Mouse (Mus musculus) liver, adult 2 months (tissue): ENCODE measurements around the gene Hcls1. TPM values are rescaled to one million over a fixed set of nuclear protein-coding genes. Genes with fewer than 3 reads are reported as not detected.

Experiments
- DNase-seq: peaks from one replicate; pipeline ENCODE4 v3.0.0-alpha.2; 2011; ENCODE audit warnings: low read depth, low spot score; ENCODE audit errors: extremely low read depth
- H3K27ac ChIP-seq: fragments of 200-500 bp; replicated peaks from 2 replicates; pipeline ENCODE4 v1.5.1; 2012; ENCODE audit warnings: low read depth, mild to moderate bottlenecking, control low read depth, inconsistent platforms, low read length; ENCODE audit not compliant: insufficient read depth
- H3K27me3 ChIP-seq: fragments of 200-500 bp; 2 replicates; pipeline ENCODE4 v1.6.1; 2012; ENCODE audit warnings: mild to moderate bottlenecking, moderate library complexity, low read length, inconsistent platforms; ENCODE audit not compliant: control insufficient read depth, insufficient read depth
- H3K36me3 ChIP-seq: fragments of 200-500 bp; 2 replicates; pipeline ENCODE4 v1.6.1; 2012; ENCODE audit warnings: low read length, inconsistent platforms; ENCODE audit not compliant: control insufficient read depth, insufficient read depth
- H3K4me1 ChIP-seq: fragments of 200-500 bp; 2 replicates; pipeline ENCODE4 v1.6.1; 2011; ENCODE audit warnings: low read length; ENCODE audit not compliant: control insufficient read depth, insufficient read depth
- H3K4me3 ChIP-seq: fragments of 200-500 bp; 2 replicates; pipeline ENCODE4 v1.5.1; 2011; ENCODE audit warnings: low read depth, mild to moderate bottlenecking, control low read depth, low read length, moderate library complexity; ENCODE audit not compliant: insufficient read depth
- H3K79me2 ChIP-seq: fragments of 200-500 bp; 2 replicates; pipeline ENCODE4 v1.6.1; 2012; ENCODE audit warnings: inconsistent platforms, mild to moderate bottlenecking, low read length, moderate library complexity; ENCODE audit not compliant: control insufficient read depth, insufficient read depth
- H3K9ac ChIP-seq: fragments of 200-500 bp; 2 replicates; pipeline ENCODE4 v1.6.1; 2012; ENCODE audit warnings: low read depth, mild to moderate bottlenecking, control low read depth, inconsistent platforms, low read length
- CTCF ChIP-seq: fragments of 200-500 bp; IDR thresholded peaks from 2 replicates; pipeline ENCODE4 v1.5.1; 2011; ENCODE audit warnings: low read depth, low read length, control low read depth
- POLR2A ChIP-seq: fragments of 200-500 bp; IDR thresholded peaks from 2 replicates; pipeline ENCODE4 v1.6.1; 2011; ENCODE audit warnings: low read length, control low read depth; ENCODE audit not compliant: insufficient read depth; ENCODE audit errors: extremely low read depth
- WGBS: fragments of 180-500 bp; shearing (Covaris S2); methylation state at CpG from one replicate; pipeline ENCODE4 v1.1.7; 2018; 5-methylcytosine and 5-hydroxymethylcytosine counted together
- polyA plus RNA-seq: library from polyadenylated mRNA; depleted of rRNA; stranded (reverse); fragments of >200 nt; gene quantifications from 2 replicates; pipeline ENCODE4 v1.2.3, GENCODE M21; 2012; rRNA removed
- total RNA-seq: library from RNA; depleted of rRNA; stranded (reverse); fragments of >200 nt; gene quantifications from 2 replicates; pipeline ENCODE4 v1.2.3, GENCODE M21; 2014; rRNA removed

The Hcls1 gene
- total RNA-seq: 4.8 and 5.0 TPM in 2 replicates
- polyA plus RNA-seq: 4.2 and 5.1 TPM in 2 replicates

DNA sequence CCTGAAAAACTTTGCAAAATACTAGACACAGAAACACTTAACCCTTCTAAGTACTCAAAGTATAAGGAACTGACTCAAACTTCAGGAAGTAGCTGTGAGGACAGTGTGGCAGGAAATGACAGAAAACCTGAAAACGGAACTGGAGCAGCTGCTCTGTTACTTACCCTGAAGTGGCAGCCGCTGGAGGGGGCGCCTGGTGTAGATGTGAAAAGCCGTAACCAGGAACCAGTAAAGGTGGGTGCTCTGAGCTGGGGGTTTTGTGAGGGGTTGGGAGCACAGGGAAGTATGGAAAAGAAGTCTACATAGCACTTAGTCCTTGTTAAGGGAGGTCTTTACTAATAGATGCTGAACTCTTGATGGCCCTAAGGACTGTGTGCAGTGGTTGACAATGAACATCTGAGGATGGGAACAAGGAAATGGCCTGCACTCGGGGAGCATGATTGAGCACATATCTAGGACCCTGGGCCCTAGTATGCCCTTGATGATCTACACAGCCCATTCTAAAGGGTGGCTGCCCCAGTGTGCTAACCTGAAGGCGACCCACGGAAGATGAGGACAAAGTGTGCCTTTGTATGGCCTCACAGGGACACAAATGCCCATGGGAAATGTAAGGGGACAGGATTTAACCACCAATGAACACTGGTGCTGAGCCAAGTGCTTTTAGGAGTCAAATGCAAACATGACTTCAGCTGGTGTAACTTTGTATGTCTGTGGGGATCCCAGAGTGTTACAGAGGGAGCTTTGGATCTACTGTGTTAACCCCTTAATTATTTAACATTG, at the start of gene Hcls1:
Gene Hcls1, plus strand, starts transcription at position 143 of the 780 bp plus-strand sequence.
- peak; percentile 43 for DNase-seq
- Histone ChIP-seq H3K36me3 (peaks cover 15% of the 10 kb centered on the region), H3K9ac (peak within 1 kb of the TSS; percentile 52), H3K79me2 (no peaks in the 10 kb centered on the region), H3K27ac (peak within 1 kb of the TSS; percentile 54), H3K4me1 (peaks cover 4% of the 10 kb centered on the region; the same call in 1 of the 2 replicates), H3K4me3 (peak within 1 kb of the TSS; percentile 39), H3K27me3 (no peaks in the 10 kb centered on the region)
- 80% methylated on average over 7 of the region's 7 CpGs for WGBS
- TF ChIP-seq POLR2A (no peak), CTCF (no peak)

- Histone ChIP-seq H3K9ac (no peak overlapping the region), H3K79me2 (peaks cover 3% of the 10 kb centered on the region; the same call in 1 of the 2 replicates), H3K27me3 (no peaks in the 10 kb centered on the region), H3K4me1 (no peaks in the 10 kb centered on the region), H3K36me3 (peaks cover 37% of the 10 kb centered on the region; the same call in 1 of the 2 replicates), H3K4me3 (no peak overlapping the region), H3K27ac (no peak overlapping the region)
- TF ChIP-seq POLR2A (no peak), CTCF (no peak)
- DNase-seq: no peak
- 96% methylated on average over 11 of the region's 11 CpGs for WGBS
These were observed 48.9 kb upstream of the Hcls1 start for GRCm38 (mm10) chr16:36885912-36886311.

DNA sequence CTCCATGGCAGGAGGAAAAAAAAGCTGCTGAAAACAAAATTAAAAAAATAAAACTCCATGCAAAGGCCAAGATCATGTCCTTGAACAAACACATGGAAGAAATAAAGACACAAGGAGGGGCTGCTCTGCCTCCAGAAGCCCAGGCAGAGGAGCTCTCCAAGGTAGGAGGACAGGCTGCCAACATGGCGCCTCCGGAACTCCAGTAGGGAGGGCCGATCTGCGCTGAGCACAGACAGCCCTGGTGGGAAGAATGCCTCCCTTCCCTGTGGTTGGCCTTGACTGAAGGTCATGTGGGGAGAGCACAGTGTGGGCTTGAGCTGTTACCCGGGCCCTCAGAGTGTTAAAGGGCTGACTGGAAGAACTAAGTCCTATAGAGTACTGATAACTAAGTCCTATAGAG, 47.2 kb upstream of the Hcls1 start:
- no peak overlapping the region for H3K9ac ChIP-seq
- H3K27ac ChIP-seq: no peak overlapping the region
- no peak overlapping the region for H3K4me3 ChIP-seq
- TF ChIP-seq CTCF: no peak
- no peak for TF ChIP-seq POLR2A
- no peaks in the 10 kb centered on the region for H3K27me3 ChIP-seq
- DNase-seq: no peak
- no peaks in the 10 kb centered on the region for H3K4me1 ChIP-seq
- WGBS: 81% methylated on average over 5 of the region's 5 CpGs
- peaks cover 3% of the 10 kb centered on the region; the same call in 1 of the 2 replicates for H3K79me2 ChIP-seq
- peaks cover 49% of the 10 kb centered on the region for H3K36me3 ChIP-seq

- H3K4me3 ChIP-seq: no peak overlapping the region
- no peak overlapping the region for H3K9ac ChIP-seq
- WGBS: 96% methylated on average over 3 of the region's 3 CpGs
- no peaks in the 10 kb centered on the region for H3K27me3 ChIP-seq
- DNase-seq: no peak
- no peak overlapping the region for H3K27ac ChIP-seq
- TF ChIP-seq POLR2A (no peak), CTCF (no peak)
- no peaks in the 10 kb centered on the region for H3K79me2 ChIP-seq
- peaks cover 61% of the 10 kb centered on the region for H3K36me3 ChIP-seq
- H3K4me1 ChIP-seq: no peaks in the 10 kb centered on the region
These were observed 44.2 kb upstream of the Hcls1 start for GRCm38 (mm10) chr16:36890559-36890958.

- Histone ChIP-seq H3K9ac (no peak overlapping the region), H3K4me3 (no peak overlapping the region), H3K4me1 (no peaks in the 10 kb centered on the region), H3K27ac (no peak overlapping the region), H3K27me3 (no peaks in the 10 kb centered on the region), H3K79me2 (no peaks in the 10 kb centered on the region), H3K36me3 (peaks cover 61% of the 10 kb centered on the region)
- no peak for TF ChIP-seq POLR2A
- TF ChIP-seq CTCF: no peak
- DNase-seq: no peak
- 92% methylated on average over 4 of the region's 4 CpGs for WGBS
These were observed 43.4 kb upstream of the Hcls1 start for GRCm38 (mm10) chr16:36891415-36891814.

- 78% methylated on average over 10 of the region's 10 CpGs for WGBS
- Histone ChIP-seq H3K9ac (no peak overlapping the region), H3K4me3 (no peak overlapping the region), H3K36me3 (peaks cover 65% of the 10 kb centered on the region), H3K4me1 (no peaks in the 10 kb centered on the region), H3K27me3 (no peaks in the 10 kb centered on the region), H3K27ac (no peak overlapping the region), H3K79me2 (no peaks in the 10 kb centered on the region)
- DNase-seq: peak; percentile 22
- TF ChIP-seq POLR2A: no peak
- TF ChIP-seq CTCF: no peak
These were observed 41.5 kb upstream of the Hcls1 start for GRCm38 (mm10) chr16:36893317-36893716.
